Mouse (Mus musculus) liver, embryonic 15.5 days (tissue): Measurements from ENCODE around the gene Ltbp1. TPM values are rescaled to one million over a fixed set of nuclear protein-coding genes. Genes with fewer than 3 reads are reported as not detected.
A peak's percentile ranks its signal among the peaks of the same experiment; 100 is the strongest.

Experiments used
- ATAC-seq: fragments of 200-750 bp; cut with Nextera tagmentation; 2 replicates; pipeline ENCODE4 v1.8.0; 2017; ENCODE audit warnings: moderate number of reproducible peaks, mild to moderate bottlenecking, moderate library complexity; ENCODE audit not compliant: insufficient read depth
- H3K27ac ChIP-seq: fragments of 300-500 bp; sonication (generic); replicated peaks from 2 replicates; pipeline ENCODE4 v1.5.1; 2015; ENCODE audit warnings: mild to moderate bottlenecking, inconsistent platforms
- H3K27me3 ChIP-seq: fragments of 300-500 bp; sonication (generic); 2 replicates; pipeline ENCODE4 v1.6.1; 2015; ENCODE audit warnings: mild to moderate bottlenecking, inconsistent platforms
- H3K36me3 ChIP-seq: fragments of 300-500 bp; sonication (generic); replicated peaks from 2 replicates; pipeline ENCODE4 v1.6.1; 2015; ENCODE audit warnings: moderate library complexity, mild to moderate bottlenecking, inconsistent platforms
- H3K4me1 ChIP-seq: fragments of 300-500 bp; sonication (generic); replicated peaks from 2 replicates; pipeline ENCODE4 v1.6.1; 2015; ENCODE audit warnings: inconsistent platforms
- H3K4me2 ChIP-seq: fragments of 300-500 bp; sonication (generic); 2 replicates; pipeline ENCODE4 v1.6.1; 2015; ENCODE audit warnings: moderate library complexity, mild to moderate bottlenecking, inconsistent platforms
- H3K4me3 ChIP-seq: fragments of 300-500 bp; sonication (generic); replicated peaks from 2 replicates; pipeline ENCODE4 v1.5.1; 2015; ENCODE audit warnings: mild to moderate bottlenecking, inconsistent platforms
- H3K9ac ChIP-seq: fragments of 300-500 bp; sonication (generic); 2 replicates; pipeline ENCODE4 v1.6.1; 2015; ENCODE audit warnings: moderate library complexity, mild to moderate bottlenecking, inconsistent platforms
- H3K9me3 ChIP-seq: fragments of 300-500 bp; sonication (generic); replicated peaks from 2 replicates; pipeline ENCODE4 v1.6.1; 2016; ENCODE audit warnings: inconsistent platforms
- WGBS: fragments of 180-500 bp; shearing (Covaris S2); methylation state at CpG from one replicate; pipeline ENCODE4 v1.1.7; 2015; ENCODE audit warnings: mixed read lengths; ENCODE audit not compliant: insufficient replicate concordance; 5-methylcytosine and 5-hydroxymethylcytosine counted together
- polyA plus RNA-seq: library from polyadenylated mRNA; unstranded; fragments of >200 nt; fragmentation: Nextera tagmentation; extraction: Ambion mirVana; gene quantifications from 2 replicates; pipeline ENCODE4 v1.2.1, GENCODE M21; 2015

Ltbp1 gene
- polyA plus RNA-seq, 1 experiment from 2014 or later: 1.8 TPM

DNA sequence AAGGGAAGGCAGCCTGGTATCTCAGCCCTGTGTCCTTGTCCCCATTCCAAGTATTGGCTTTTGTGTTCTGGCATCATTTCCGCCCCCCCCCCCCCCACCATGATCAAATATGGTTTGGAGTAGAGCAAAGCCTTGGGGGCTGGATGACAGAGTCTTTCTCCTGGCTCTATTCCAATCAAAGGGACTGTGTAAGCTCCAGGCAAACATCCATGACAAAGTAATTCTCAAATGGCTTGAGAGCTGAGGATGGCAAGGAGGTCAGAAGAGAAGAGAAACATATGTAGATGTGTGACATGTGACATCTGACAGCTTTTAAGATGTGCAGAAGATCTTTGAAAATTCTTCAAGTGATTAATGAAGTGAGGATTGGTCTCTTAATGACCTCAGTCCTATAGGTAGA lies 22.5 kb upstream of the Ltbp1 start:
- Histone ChIP-seq H3K4me1 (no peaks in the 10 kb centered on the region), H3K4me2 (no peak overlapping the region), H3K9me3 (no peaks in the 10 kb centered on the region), H3K27me3 (no peaks in the 10 kb centered on the region), H3K9ac (no peak overlapping the region), H3K4me3 (no peak overlapping the region), H3K36me3 (no peaks in the 10 kb centered on the region), H3K27ac (no peak overlapping the region)
- 36% methylated on average over 1 of the region's 1 CpGs for WGBS
- ATAC-seq: no peak

DNA sequence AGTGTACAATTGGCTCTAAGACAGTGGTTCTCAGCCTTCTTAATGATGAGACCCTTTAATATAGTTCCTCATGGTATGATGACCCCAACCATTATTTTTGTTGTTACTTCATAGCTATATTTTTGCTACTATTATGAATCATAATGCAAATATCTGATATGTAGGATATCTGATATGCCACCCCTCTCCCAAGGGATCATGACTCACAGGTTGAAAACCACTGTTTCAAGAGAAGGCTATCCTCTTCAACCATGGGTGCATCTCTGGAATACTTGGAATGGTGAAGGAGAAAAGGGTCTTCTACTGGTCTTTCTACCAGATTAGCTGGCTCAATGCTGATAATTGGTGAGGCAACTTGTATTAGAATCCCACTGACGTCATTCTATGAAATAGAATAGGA lies 21.3 kb upstream of the Ltbp1 start:
- no peaks in the 10 kb centered on the region for H3K9me3 ChIP-seq
- H3K9ac ChIP-seq: no peak overlapping the region
- 36% methylated on average over 1 of the region's 1 CpGs for WGBS
- no peaks in the 10 kb centered on the region for H3K4me1 ChIP-seq
- H3K27ac ChIP-seq: no peak overlapping the region
- no peaks in the 10 kb centered on the region for H3K27me3 ChIP-seq
- no peak overlapping the region for H3K4me3 ChIP-seq
- H3K4me2 ChIP-seq: no peak overlapping the region
- ATAC-seq: no peak
- H3K36me3 ChIP-seq: no peaks in the 10 kb centered on the region

DNA sequence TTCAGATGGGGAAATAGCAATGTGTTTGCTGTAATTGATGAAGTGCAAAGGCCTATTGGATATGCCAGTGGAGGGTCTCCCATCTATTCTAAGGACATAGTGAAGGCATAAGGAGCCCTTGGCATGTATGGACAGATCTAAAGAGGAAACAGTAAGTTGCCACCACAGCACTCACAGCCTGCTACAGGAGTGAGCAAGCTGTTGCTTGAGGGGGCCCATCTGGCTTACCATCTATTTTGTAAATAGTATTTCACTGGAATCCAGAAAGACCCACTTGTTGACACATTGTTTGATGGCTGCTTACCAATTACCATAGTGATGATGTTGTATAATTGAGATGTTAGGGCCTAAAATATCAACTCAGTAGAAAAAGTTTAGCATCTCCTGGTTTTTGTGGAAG lies 20.7 kb upstream of the Ltbp1 start:
- Histone ChIP-seq H3K4me3 (no peak overlapping the region), H3K27ac (no peak overlapping the region), H3K4me2 (no peak overlapping the region), H3K9ac (no peak overlapping the region), H3K9me3 (no peaks in the 10 kb centered on the region), H3K27me3 (no peaks in the 10 kb centered on the region), H3K36me3 (no peaks in the 10 kb centered on the region), H3K4me1 (no peaks in the 10 kb centered on the region)
- no peak for ATAC-seq

DNA sequence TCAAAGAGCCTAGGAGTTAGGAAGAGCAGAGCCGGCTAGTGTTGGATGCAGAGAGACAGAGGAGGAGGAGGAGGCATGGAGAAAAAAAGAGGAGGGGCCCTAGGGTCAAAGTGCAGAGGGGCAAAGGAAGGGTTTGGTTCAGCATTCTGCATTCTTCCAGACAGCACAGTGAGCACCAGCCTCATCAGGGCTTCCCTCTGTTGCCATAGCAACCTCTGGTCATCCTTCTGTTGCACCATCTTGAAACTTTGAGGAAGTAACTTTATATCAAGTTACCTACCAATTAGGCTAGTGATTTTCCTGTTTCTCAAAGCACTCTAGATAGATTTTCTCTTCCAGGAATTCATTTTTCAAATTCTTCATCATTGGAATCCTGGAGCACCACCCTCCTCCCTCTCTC lies 18.3 kb upstream of the Ltbp1 start:
- H3K9ac ChIP-seq: no peak overlapping the region
- WGBS: 45% methylated on average over 1 of the region's 1 CpGs
- H3K4me2 ChIP-seq: no peak overlapping the region
- no peak for ATAC-seq
- H3K4me3 ChIP-seq: no peak overlapping the region
- H3K36me3 ChIP-seq: no peaks in the 10 kb centered on the region
- H3K4me1 ChIP-seq: no peaks in the 10 kb centered on the region
- H3K9me3 ChIP-seq: no peaks in the 10 kb centered on the region
- H3K27ac ChIP-seq: no peak overlapping the region
- H3K27me3 ChIP-seq: no peaks in the 10 kb centered on the region

DNA sequence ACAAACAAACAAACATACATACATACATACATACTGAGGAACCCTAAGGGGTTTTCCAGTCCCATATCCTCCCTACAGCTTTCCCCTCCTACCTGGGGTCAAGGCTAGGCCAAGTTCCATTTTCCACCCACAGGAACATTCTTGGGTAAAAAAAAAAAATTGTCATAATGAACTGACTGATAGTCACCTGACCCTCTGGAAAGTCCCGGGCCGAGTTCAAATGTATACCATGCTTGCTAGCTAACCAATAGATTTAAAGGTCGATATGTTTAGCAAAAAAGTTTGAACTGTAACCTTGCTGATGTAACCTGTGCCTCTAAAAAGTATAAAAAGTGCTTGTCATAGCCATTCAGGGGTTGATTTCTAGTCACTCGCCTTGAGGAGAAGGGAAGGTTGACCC lies 15.7 kb upstream of the Ltbp1 start:
- Histone ChIP-seq H3K27me3 (no peaks in the 10 kb centered on the region), H3K4me2 (no peak overlapping the region), H3K4me3 (no peak overlapping the region), H3K9me3 (no peaks in the 10 kb centered on the region), H3K4me1 (no peaks in the 10 kb centered on the region; the same call in 1 of the 2 replicates), H3K36me3 (no peaks in the 10 kb centered on the region), H3K9ac (no peak overlapping the region), H3K27ac (no peak overlapping the region)
- no peak for ATAC-seq
- WGBS: 79% methylated on average over 4 of the region's 4 CpGs

DNA sequence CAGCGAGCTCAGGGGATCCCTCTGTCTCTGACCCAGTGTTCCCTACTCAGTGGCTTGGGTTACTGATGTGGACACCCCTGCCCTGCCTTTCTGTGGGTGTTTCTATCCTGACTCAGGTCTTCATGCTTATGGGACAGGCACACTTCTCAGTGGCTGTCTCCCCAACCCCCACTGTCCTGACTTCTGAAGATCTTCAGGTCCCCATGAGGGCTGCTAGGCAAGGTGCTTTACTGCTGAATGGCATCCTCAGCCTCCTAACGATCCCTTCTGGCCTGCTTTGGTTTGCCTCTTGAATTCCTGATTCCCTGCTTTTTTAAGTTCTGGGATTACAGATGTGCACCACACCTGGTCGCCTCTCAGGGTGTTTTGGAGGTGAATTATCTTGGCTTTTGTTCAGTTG lies 14.8 kb upstream of the Ltbp1 start:
- WGBS: 50% methylated on average over 3 of the region's 3 CpGs
- Histone ChIP-seq H3K27ac (no peak overlapping the region), H3K27me3 (no peaks in the 10 kb centered on the region)

DNA sequence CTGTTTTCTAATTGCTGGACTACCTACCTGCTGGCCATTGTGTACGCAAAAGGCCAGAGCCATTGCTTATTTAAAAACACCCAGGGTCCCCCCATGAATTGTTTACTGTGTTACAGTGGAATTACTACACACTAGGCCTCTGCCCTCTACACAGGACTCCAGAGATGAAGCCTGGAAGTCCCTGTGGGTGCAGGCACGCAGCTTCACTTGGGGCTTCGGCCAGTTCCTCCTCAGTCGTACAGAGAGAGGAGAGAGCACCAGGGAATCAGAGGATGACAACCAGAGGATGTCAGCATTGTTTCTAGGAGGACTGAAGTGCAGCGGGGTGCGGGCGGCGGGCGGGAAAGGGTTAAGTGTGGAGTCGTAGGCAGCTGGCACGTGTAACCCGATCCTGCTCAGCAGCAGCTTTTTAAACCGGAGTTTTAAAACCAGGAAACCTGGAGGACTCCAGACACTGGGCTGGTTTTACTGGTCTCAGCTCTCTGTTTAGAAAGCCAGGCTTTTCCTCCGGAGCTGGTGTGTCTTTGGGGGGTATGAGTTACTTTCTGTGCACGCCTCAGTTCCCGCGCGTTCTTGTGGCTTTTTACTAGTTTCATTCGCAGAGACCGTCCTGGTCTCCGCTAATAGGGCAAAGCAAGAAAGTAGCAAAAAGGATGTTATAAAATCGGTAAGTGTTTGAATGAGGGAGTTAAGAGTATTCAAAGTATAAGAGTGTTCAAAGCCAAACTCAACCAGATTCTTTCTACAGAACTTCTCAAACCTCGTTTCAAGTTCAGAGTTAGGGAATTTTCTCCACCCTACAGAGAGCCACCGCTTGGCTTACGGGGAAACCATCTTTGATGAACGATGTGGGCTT lies 11.4 kb upstream of the Ltbp1 start:
- H3K4me1 ChIP-seq: no peaks in the 10 kb centered on the region; the same call in 1 of the 2 replicates
- H3K9ac ChIP-seq: no peak overlapping the region
- H3K9me3 ChIP-seq: no peaks in the 10 kb centered on the region
- H3K36me3 ChIP-seq: no peaks in the 10 kb centered on the region
- 11% methylated on average over 26 of the region's 26 CpGs for WGBS
- H3K27me3 ChIP-seq: no peaks in the 10 kb centered on the region
- ATAC-seq: no peak
- H3K4me3 ChIP-seq: peak overlapping the region; percentile 30
- H3K4me2 ChIP-seq: peak overlapping the region; percentile 58
- H3K27ac ChIP-seq: no peak overlapping the region

More for the DNA sequence above, 14.8 kb upstream of the Ltbp1 start:
- H3K4me1 ChIP-seq: no peaks in the 10 kb centered on the region; the same call in 1 of the 2 replicates
- no peak overlapping the region for H3K4me3 ChIP-seq
- H3K9ac ChIP-seq: no peak overlapping the region
- no peak for ATAC-seq
- no peaks in the 10 kb centered on the region for H3K9me3 ChIP-seq
- no peaks in the 10 kb centered on the region for H3K36me3 ChIP-seq
- no peak overlapping the region for H3K4me2 ChIP-seq

DNA sequence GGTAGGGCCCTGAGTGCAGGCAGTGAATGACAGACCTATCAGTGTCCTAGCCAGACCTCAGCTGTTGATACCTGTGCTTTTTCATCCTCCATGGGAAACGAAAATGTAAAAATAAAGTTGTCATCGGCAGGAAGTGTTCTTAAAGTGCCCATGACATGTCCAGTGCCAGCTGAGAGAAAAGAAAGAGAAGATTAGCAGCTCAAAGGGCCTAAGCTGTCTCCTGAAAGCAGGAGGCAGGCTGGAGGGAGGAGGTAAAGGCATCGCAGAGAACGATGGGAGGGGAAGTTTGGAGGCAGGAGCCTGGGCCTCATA lies 10.8 kb upstream of the Ltbp1 start:
- 0 out of 2 replicates have a peak overlapping the region, but pooled peaks have one; percentile 30 for H3K4me3 ChIP-seq
- H3K4me1 ChIP-seq: no peaks in the 10 kb centered on the region; the same call in 1 of the 2 replicates
- peak overlapping the region; percentile 58 for H3K4me2 ChIP-seq
- H3K27me3 ChIP-seq: no peaks in the 10 kb centered on the region
- H3K36me3 ChIP-seq: no peaks in the 10 kb centered on the region
- WGBS: 11% methylated on average over 4 of the region's 4 CpGs
- H3K27ac ChIP-seq: no peak overlapping the region
- H3K9me3 ChIP-seq: no peaks in the 10 kb centered on the region
- no peak overlapping the region for H3K9ac ChIP-seq
- no peak for ATAC-seq

DNA sequence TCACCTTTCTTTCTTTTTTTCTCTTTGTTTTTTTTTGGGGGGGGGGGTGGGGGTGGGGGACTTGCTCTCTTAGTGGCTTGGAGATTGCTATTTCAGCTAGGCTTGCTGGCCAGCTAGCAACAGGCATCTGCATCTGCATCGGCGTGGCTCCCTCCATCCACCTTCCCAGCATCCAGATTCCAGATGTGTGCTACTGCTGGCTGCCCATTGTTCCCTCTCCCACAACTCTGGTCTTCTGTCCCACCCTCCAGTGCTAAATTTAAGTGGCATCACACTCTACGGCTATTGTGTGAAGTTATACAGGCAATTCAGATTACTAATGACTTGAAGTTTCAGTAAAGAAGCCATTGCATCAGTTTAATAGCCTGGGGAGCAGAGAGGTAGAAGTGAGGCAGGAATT lies 10.1 kb upstream of the Ltbp1 start:
- Histone ChIP-seq H3K36me3 (no peaks in the 10 kb centered on the region), H3K27ac (no peak overlapping the region), H3K4me1 (peaks cover 3% of the 10 kb centered on the region; the same call in 1 of the 2 replicates), H3K27me3 (no peaks in the 10 kb centered on the region), H3K9ac (no peak overlapping the region), H3K4me2 (no peak overlapping the region), H3K9me3 (no peaks in the 10 kb centered on the region), H3K4me3 (no peak overlapping the region)
- no peak for ATAC-seq
- 69% methylated on average over 3 of the region's 3 CpGs for WGBS

DNA sequence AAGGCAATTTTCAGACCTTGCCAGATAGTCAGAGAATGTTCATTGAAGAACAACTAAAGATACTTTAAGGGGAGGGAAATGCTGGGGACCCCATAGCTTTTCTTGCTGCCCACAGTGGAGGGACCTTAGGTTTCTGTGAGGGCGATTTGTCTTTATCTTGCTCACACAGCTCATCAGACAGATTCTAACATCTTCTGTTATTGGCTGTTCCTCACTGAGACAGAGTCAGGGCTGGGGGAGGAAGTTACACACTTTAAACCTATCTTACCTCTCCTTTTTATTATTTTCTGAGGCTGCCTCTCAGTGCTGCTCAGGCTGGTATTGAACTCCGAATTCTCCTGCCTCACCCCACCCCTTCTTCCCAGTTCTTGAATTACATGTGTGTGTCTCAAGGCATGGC lies 5.3 kb upstream of the Ltbp1 start:
- H3K27me3 ChIP-seq: peaks cover 2% of the 10 kb centered on the region
- no peak overlapping the region for H3K9ac ChIP-seq
- no peaks in the 10 kb centered on the region for H3K36me3 ChIP-seq
- H3K4me1 ChIP-seq: peaks cover 7% of the 10 kb centered on the region; the same call in 1 of the 2 replicates
- no peak for ATAC-seq
- no peak overlapping the region for H3K4me2 ChIP-seq
- H3K9me3 ChIP-seq: no peaks in the 10 kb centered on the region
- no peak overlapping the region for H3K4me3 ChIP-seq
- 23% methylated on average over 2 of the region's 2 CpGs for WGBS
- H3K27ac ChIP-seq: no peak overlapping the region

DNA sequence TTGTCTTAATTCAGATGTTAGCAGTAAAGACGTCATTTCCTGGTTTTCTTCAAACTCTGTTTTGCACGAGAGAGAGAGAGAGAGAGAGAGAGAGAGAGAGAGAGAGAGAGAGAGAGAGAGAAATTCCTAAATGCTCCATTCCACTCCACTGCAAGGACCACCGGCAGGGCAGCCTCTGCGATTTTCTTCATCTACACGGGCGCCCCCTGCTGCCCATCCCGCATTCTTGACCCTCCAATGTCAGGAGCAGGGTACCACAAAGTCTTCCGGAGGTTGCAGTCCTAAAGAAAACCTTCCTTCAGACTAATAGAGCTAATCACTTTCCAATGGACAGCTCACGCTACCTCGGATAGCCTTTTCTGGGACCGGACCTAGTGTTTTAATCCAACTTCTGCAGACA lies 548 bp upstream of the Ltbp1 start:
- under 1% methylated on average over 11 of the region's 11 CpGs for WGBS
- H3K27ac ChIP-seq: no peak overlapping the region

More for the DNA sequence above, 548 bp upstream of the Ltbp1 start:
- Histone ChIP-seq H3K36me3 (no peaks in the 10 kb centered on the region), H3K9me3 (no peaks in the 10 kb centered on the region), H3K4me2 (peak overlapping the region; percentile 90), H3K9ac (no peak overlapping the region), H3K27me3 (peaks cover 30% of the 10 kb centered on the region), H3K4me3 (peak overlapping the region; percentile 62), H3K4me1 (peaks cover 23% of the 10 kb centered on the region)
- peak; percentile 58; the same call in 1 of the 2 replicates for ATAC-seq
